26 mouse cellular contexts compared by ENCODE assay signal in genomic region chr2:60173595-60173994, GRCm38 (mm10). TPM values are rescaled to one million over a fixed set of nuclear protein-coding genes. Genes with fewer than 3 reads are reported as not detected.
DNase-seq lines count a peak whose midpoint lies in the region; ATAC-seq and TF ChIP-seq lines count a peak whose summit lies in the region.
"Had no signal": no experiment of that assay in that cellular context is flagged by ENCODE, and none has a peak within 500 bp of the region (broad histone marks: within the 10 kb centered on the region; RNA-seq: fewer than 3 reads in every experiment).

No protein-coding gene starts in this region.

- no peak overlapping the region for H3K4me3 ChIP-seq in heart, embryonic 12.5 days
- H3K4me3 ChIP-seq in C2C12 (ENCODE audit: insufficient read depth, poor library complexity, severe bottlenecking): no peak overlapping the region
- no peak overlapping the region for H3K4me3 ChIP-seq in bone marrow macrophage, adult 2 months (ENCODE audit: insufficient read depth, low read length)
- H3K4me3 ChIP-seq in myocyte: no peak overlapping the region
- no peak overlapping the region for H3K4me3 ChIP-seq in layer of hippocampus, adult 2 months
- H3K4me3 ChIP-seq: embryonic facial prominence, embryonic 15.5 days; heart, embryonic 13.5 days; hindbrain, embryonic 13.5 days; limb, embryonic 12.5 days; midbrain, embryonic 12.5 days had no signal

- WGBS in heart, embryonic 12.5 days: 86% methylated on average over 4 of the region's 4 CpGs

- no peaks in the 10 kb centered on the region for H3K79me2 ChIP-seq in C2C12 (ENCODE audit: control insufficient read depth, insufficient read depth)
- H3K79me2 ChIP-seq in myocyte (ENCODE audit: control insufficient read depth, insufficient read depth): no peaks in the 10 kb centered on the region

- no peak for TF ChIP-seq CTCF in C2C12 (IDR thresholded peaks at IDR 0.05; ENCODE audit: control insufficient read depth, insufficient read depth, insufficient read length)
- no peak for TF ChIP-seq CTCF in bone marrow macrophage, adult 2 months (IDR thresholded peaks at IDR 0.05; ENCODE audit: low read depth, low read length)
- no peak for TF ChIP-seq CTCF in layer of hippocampus, adult 2 months (conservative IDR thresholded peaks at IDR 0.05)

- H3K4me2 ChIP-seq in heart, embryonic 12.5 days: no peak overlapping the region
- H3K4me2 ChIP-seq in myocyte (ENCODE audit: low read depth): no peak overlapping the region
- H3K4me2 ChIP-seq: embryonic facial prominence, embryonic 15.5 days; heart, embryonic 13.5 days; hindbrain, embryonic 13.5 days; limb, embryonic 12.5 days; liver, embryonic 11.5 days; midbrain, embryonic 12.5 days had no signal

- H3K79me3 ChIP-seq in C2C12 (ENCODE audit: low read depth): no peaks in the 10 kb centered on the region

- 0 out of 2 replicates have a peak, but pooled peaks cover 4% of the 10 kb centered on the region for H3K9me3 ChIP-seq in heart, embryonic 12.5 days (replicated peaks)
- H3K9me3 ChIP-seq: embryonic facial prominence, embryonic 15.5 days; hindbrain, embryonic 13.5 days; limb, embryonic 12.5 days; midbrain, embryonic 12.5 days had no signal

- no peak overlapping the region for H3ac ChIP-seq in C2C12 (ENCODE audit: control insufficient read depth, insufficient read length, low read depth)
- H3ac ChIP-seq in myocyte (ENCODE audit: control insufficient read depth, insufficient read length): no peak overlapping the region

- H3K27ac ChIP-seq in heart, embryonic 12.5 days (ENCODE audit: poor library complexity, severe bottlenecking): no peak overlapping the region
- H3K27ac ChIP-seq in bone marrow macrophage, adult 2 months (ENCODE audit: insufficient read depth, low read depth, low read length): peak overlapping the region; percentile 92
- no peak overlapping the region for H3K27ac ChIP-seq in layer of hippocampus, adult 2 months
- H3K27ac ChIP-seq: embryonic facial prominence, embryonic 15.5 days; heart, embryonic 13.5 days; hindbrain, embryonic 13.5 days; limb, embryonic 12.5 days; midbrain, embryonic 12.5 days; stomach, postnatal 0 days had no signal

- DNase-seq in heart, adult 8-10 months (ENCODE audit: low spot score): peak; percentile 35
- DNase-seq in frontal cortex, postnatal 36 days (ENCODE audit: low spot score in 2 of 2): no peak
- no peak for DNase-seq in layer of hippocampus, adult 2 months (ENCODE audit: low spot score in 2 of 2)
- DNase-seq: adrenal gland, adult 8-10 months; cerebellum, adult 2 months; cerebellum, postnatal 36 days; embryo, embryonic 11 days; forebrain, postnatal 0 days; gastrocnemius, postnatal 25 days; kidney, adult 2 months; kidney, postnatal 10 days; liver, postnatal 0 days; lung, postnatal 14 days; thymus, adult 2 months had no signal

- no peaks in the 10 kb centered on the region for H3K36me3 ChIP-seq in heart, embryonic 12.5 days
- H3K36me3 ChIP-seq in C2C12 (ENCODE audit: control insufficient read depth, insufficient read depth) (no peaks in the 10 kb centered on the region), myocyte (ENCODE audit: control insufficient read depth, insufficient read depth) (no peaks in the 10 kb centered on the region)
- H3K36me3 ChIP-seq: embryonic facial prominence, embryonic 15.5 days; heart, embryonic 13.5 days; hindbrain, embryonic 13.5 days; limb, embryonic 12.5 days; midbrain, embryonic 12.5 days had no signal

- no peak for ATAC-seq in heart, embryonic 12.5 days (ENCODE audit: insufficient number of reproducible peaks, low FRiP score)
- ATAC-seq: forebrain, postnatal 0 days; inflammation-experienced regulatory T-cells, adult 6 months; liver, postnatal 0 days had no signal

- no peak overlapping the region for H3K9ac ChIP-seq in heart, embryonic 12.5 days
- H3K9ac ChIP-seq: embryonic facial prominence, embryonic 15.5 days; forebrain, postnatal 0 days; heart, embryonic 13.5 days; hindbrain, embryonic 13.5 days; limb, embryonic 12.5 days; liver, postnatal 0 days; midbrain, embryonic 12.5 days had no signal

- H3K4me1 ChIP-seq in heart, embryonic 12.5 days (replicated peaks): 0 out of 2 replicates have a peak, but pooled peaks cover 4% of the 10 kb centered on the region
- H3K4me1 ChIP-seq in bone marrow macrophage, adult 2 months (ENCODE audit: control insufficient read depth, insufficient read depth, low read length): peaks cover 39% of the 10 kb centered on the region
- H3K4me1 ChIP-seq: hindbrain, embryonic 13.5 days had no signal

- H3K27me3 ChIP-seq in heart, embryonic 12.5 days (replicated peaks): no peaks in the 10 kb centered on the region
- H3K27me3 ChIP-seq in C2C12 (ENCODE audit: control insufficient read depth, insufficient read depth, insufficient read length) (no peaks in the 10 kb centered on the region), myocyte (ENCODE audit: control insufficient read depth, insufficient read depth, insufficient read length) (no peaks in the 10 kb centered on the region)
- H3K27me3 ChIP-seq: embryonic facial prominence, embryonic 15.5 days; heart, embryonic 13.5 days; hindbrain, embryonic 13.5 days; limb, embryonic 12.5 days; midbrain, embryonic 12.5 days had no signal

- no peak for TF ChIP-seq POLR2A in bone marrow macrophage, adult 2 months (IDR thresholded peaks at IDR 0.05; ENCODE audit: borderline replicate concordance, low read depth, low read length)
- no peak for TF ChIP-seq POLR2A in myocyte (IDR thresholded peaks at IDR 0.05; ENCODE audit: insufficient read length, low read depth)

TF ChIP-seq in C2C12, 6 proteins besides CTCF, POLR2A, EP300 and RAD21:
- no peak for TF ChIP-seq MYOD1 (IDR thresholded peaks at IDR 0.05; ENCODE audit: control insufficient read depth, insufficient read length, low read depth)
- no peak for TF ChIP-seq MAX (IDR thresholded peaks at IDR 0.05)
- peak; percentile 25 for TF ChIP-seq CEBPB (IDR thresholded peaks at IDR 0.05; ENCODE audit: low read depth)
- no peak for TF ChIP-seq MYOG (IDR thresholded peaks at IDR 0.05; ENCODE audit: control insufficient read depth, extremely low read depth, insufficient read length)
- no peak for TF ChIP-seq FOSL1 (IDR thresholded peaks at IDR 0.05; ENCODE audit: insufficient read depth, low read length, poor library complexity, severe bottlenecking)
- no peak for TF ChIP-seq USF1 (IDR thresholded peaks at IDR 0.05; ENCODE audit: low read depth)
TF ChIP-seq in C2C12: peak in this region for 1.

TF ChIP-seq in myocyte, 11 proteins besides CTCF, POLR2A, EP300 and RAD21:
- TF ChIP-seq CEBPB (IDR thresholded peaks at IDR 0.05; ENCODE audit: insufficient read depth, poor library complexity, severe bottlenecking) (peak; percentile 73), REST (IDR thresholded peaks at IDR 0.05; ENCODE audit: insufficient read depth, insufficient read length) (no peak)

RNA-seq across cellular contexts. Expression of gene Baz2b, which starts 36.0 kb away (rescaled TPM):
- total RNA-seq in heart, adult 8-10 months (2022): 10 to 100 TPM; 33.0 to 49.7 (median 44.0) TPM
- polyA plus RNA-seq in heart, embryonic 12.5 days (2016; fragmentation: Nextera tagmentation; extraction: Ambion mirVana): 54.8 and 55.9 TPM in 2 replicates
- polyA plus RNA-seq in C2C12 (2012; fragmentation: generic; extraction: Trizol): 9.4 TPM
- 64.7 and 68.7 TPM in 2 replicates for polyA plus RNA-seq in bone marrow macrophage, adult 2 months (2012; ENCODE audit: insufficient read depth, insufficient read length, missing spikeins)
- 11.8 TPM for polyA plus RNA-seq in myocyte (2012; fragmentation: generic; extraction: Trizol)
- 10 to 100 TPM; 57.7 to 59.2 TPM for total RNA-seq in layer of hippocampus, adult 2 months (2021)

RNA-seq across cellular contexts. Expression of gene March7, which starts 36.1 kb away (rescaled TPM):
- 10 to 100 TPM; 20.8 to 33.6 (median 28.3) TPM for total RNA-seq in heart, adult 8-10 months (2022)
- polyA plus RNA-seq in heart, embryonic 12.5 days (2016; fragmentation: Nextera tagmentation; extraction: Ambion mirVana): 71.1 and 76.6 TPM in 2 replicates
- polyA plus RNA-seq in C2C12 (2012; fragmentation: generic; extraction: Trizol) (6.0 TPM), myocyte (2012; fragmentation: generic; extraction: Trizol) (9.8 TPM)
- 66.9 and 71.4 TPM in 2 replicates for polyA plus RNA-seq in bone marrow macrophage, adult 2 months (2012; ENCODE audit: insufficient read depth, insufficient read length, missing spikeins)
- 10 to 100 TPM; 64.1 to 67.3 TPM for total RNA-seq in layer of hippocampus, adult 2 months (2021)
